Mouse (Mus musculus): ENCODE data around the gene Rhox2f. TPM values are rescaled to one million over a fixed set of nuclear protein-coding genes. Genes with fewer than 3 reads are reported as not detected.

Rhox2f gene
- polyA plus RNA-seq, 1 experiment from 2014 or later = not detected

Other genes with a start within 250 kb of the Rhox2f start
- gene Rhox3a2, start 191.4 kb upstream of the Rhox2f start, polyA plus RNA-seq (2014; fragmentation: Nextera tagmentation; extraction: Ambion mirVana) = not detected in 2 replicates
- not detected in 2 replicates for gene Rhox4a2, start 180.6 kb upstream of the Rhox2f start, polyA plus RNA-seq (2014; fragmentation: Nextera tagmentation; extraction: Ambion mirVana)
- not detected in 2 replicates for gene Rhox2b, start 159.3 kb upstream of the Rhox2f start, polyA plus RNA-seq (2014; fragmentation: Nextera tagmentation; extraction: Ambion mirVana)
- not detected in 2 replicates for gene Rhox4b, start 138.9 kb upstream of the Rhox2f start, polyA plus RNA-seq (2014; fragmentation: Nextera tagmentation; extraction: Ambion mirVana)
- not detected in 2 replicates for gene Rhox2c, start 117.7 kb upstream of the Rhox2f start, polyA plus RNA-seq (2014; fragmentation: Nextera tagmentation; extraction: Ambion mirVana)
- not detected in 2 replicates for gene Rhox3c, start 112.8 kb upstream of the Rhox2f start, polyA plus RNA-seq (2014; fragmentation: Nextera tagmentation; extraction: Ambion mirVana)
- not detected in 2 replicates for gene Rhox4c, start 91.1 kb upstream of the Rhox2f start, polyA plus RNA-seq (2014; fragmentation: Nextera tagmentation; extraction: Ambion mirVana)
- not detected in 2 replicates for gene Rhox2d, start 78.0 kb upstream of the Rhox2f start, polyA plus RNA-seq (2014; fragmentation: Nextera tagmentation; extraction: Ambion mirVana)
- not detected in 2 replicates for gene Rhox4d, start 57.0 kb upstream of the Rhox2f start, polyA plus RNA-seq (2014; fragmentation: Nextera tagmentation; extraction: Ambion mirVana)
- gene Rhox2e, start 41.0 kb upstream of the Rhox2f start, polyA plus RNA-seq (2014; fragmentation: Nextera tagmentation; extraction: Ambion mirVana) = 0.30 TPM in 1 of 2 replicates, not detected in the other
- gene Rhox3e, start 29.4 kb upstream of the Rhox2f start, polyA plus RNA-seq (2014; fragmentation: Nextera tagmentation; extraction: Ambion mirVana) = not detected in 2 replicates
- not detected in 2 replicates for gene Rhox4e, start 14.0 kb upstream of the Rhox2f start, polyA plus RNA-seq (2014; fragmentation: Nextera tagmentation; extraction: Ambion mirVana)
- not detected in 2 replicates for gene Rhox3f, start 9.6 kb downstream of the Rhox2f start, polyA plus RNA-seq (2014; fragmentation: Nextera tagmentation; extraction: Ambion mirVana)
- not detected in 2 replicates for gene Rhox4f, start 36.3 kb downstream of the Rhox2f start, polyA plus RNA-seq (2014; fragmentation: Nextera tagmentation; extraction: Ambion mirVana)
- not detected in 2 replicates for gene Rhox3g, start 57.2 kb downstream of the Rhox2f start, polyA plus RNA-seq (2014; fragmentation: Nextera tagmentation; extraction: Ambion mirVana)
- gene Rhox2g, start 72.1 kb downstream of the Rhox2f start, polyA plus RNA-seq (2014; fragmentation: Nextera tagmentation; extraction: Ambion mirVana) = not detected in 2 replicates
- not detected in 2 replicates for gene Rhox4g, start 79.9 kb downstream of the Rhox2f start, polyA plus RNA-seq (2014; fragmentation: Nextera tagmentation; extraction: Ambion mirVana)
- gene Rhox3h, start 97.4 kb downstream of the Rhox2f start, polyA plus RNA-seq (2014; fragmentation: Nextera tagmentation; extraction: Ambion mirVana) = not detected in 2 replicates
- gene Rhox2h, start 101.9 kb downstream of the Rhox2f start, polyA plus RNA-seq (2014; fragmentation: Nextera tagmentation; extraction: Ambion mirVana) = not detected in 2 replicates
- 0.71 and 1.3 TPM in 2 replicates for gene Rhox5, start 233.4 kb downstream of the Rhox2f start, polyA plus RNA-seq (2014; fragmentation: Nextera tagmentation; extraction: Ambion mirVana)

All from limb, embryonic 11.5 days (tissue).